Mouse (Mus musculus): ENCODE results near the gene Ccdc169. TPM values are rescaled to one million over a fixed set of nuclear protein-coding genes. Genes with fewer than 3 reads are reported as not detected.

The Ccdc169 gene
- polyA plus RNA-seq, 1 experiment from 2014 or later: not detected

GRCm38 (mm10) chr3:55207665-55208064 is 70.5 kb downstream of the Ccdc169 start:
- ATAC-seq: no peak
- Histone ChIP-seq H3K36me3 (ENCODE audit: control insufficient read depth, insufficient read depth, low read length) (no peaks in the 10 kb centered on the region), H3K9ac (ENCODE audit: low read depth, low read length) (no peak overlapping the region), H3K4me1 (ENCODE audit: control insufficient read depth, insufficient read depth, low read length) (no peaks in the 10 kb centered on the region), H3K27me3 (replicated peaks; ENCODE audit: control insufficient read depth, insufficient read depth, low read length) (no peaks in the 10 kb centered on the region), H3K9me3 (ENCODE audit: control insufficient read depth, low read length) (no peaks in the 10 kb centered on the region), H3K4me2 (ENCODE audit: low read depth, low read length) (no peak overlapping the region), H3K4me3 (ENCODE audit: low read length) (no peak overlapping the region), H3K27ac (ENCODE audit: low read length) (no peak overlapping the region)
- 63% methylated on average over 6 of the region's 6 CpGs for WGBS

- Histone ChIP-seq H3K9ac (ENCODE audit: low read depth, low read length) (no peak overlapping the region), H3K9me3 (ENCODE audit: control insufficient read depth, low read length) (no peaks in the 10 kb centered on the region), H3K27ac (ENCODE audit: low read length) (no peak overlapping the region), H3K27me3 (replicated peaks; ENCODE audit: control insufficient read depth, insufficient read depth, low read length) (no peaks in the 10 kb centered on the region), H3K36me3 (ENCODE audit: control insufficient read depth, insufficient read depth, low read length) (no peaks in the 10 kb centered on the region), H3K4me2 (ENCODE audit: low read depth, low read length) (no peak overlapping the region), H3K4me1 (ENCODE audit: control insufficient read depth, insufficient read depth, low read length) (no peaks in the 10 kb centered on the region), H3K4me3 (ENCODE audit: low read length) (no peak overlapping the region)
- 20% methylated on average over 2 of the region's 2 CpGs for WGBS
- ATAC-seq: no peak
Observed at GRCm38 (mm10) chr3:55212254-55212653, 75.1 kb downstream of the Ccdc169 start.

- H3K36me3 ChIP-seq (ENCODE audit: control insufficient read depth, insufficient read depth, low read length): no peaks in the 10 kb centered on the region
- WGBS: 49% methylated on average over 4 of the region's 4 CpGs
- H3K4me2 ChIP-seq (ENCODE audit: low read depth, low read length): no peak overlapping the region
- H3K9ac ChIP-seq (ENCODE audit: low read depth, low read length): no peak overlapping the region
- no peak overlapping the region for H3K27ac ChIP-seq (ENCODE audit: low read length)
- H3K4me1 ChIP-seq (ENCODE audit: control insufficient read depth, insufficient read depth, low read length): no peaks in the 10 kb centered on the region
- no peaks in the 10 kb centered on the region for H3K27me3 ChIP-seq (replicated peaks; ENCODE audit: control insufficient read depth, insufficient read depth, low read length)
- H3K4me3 ChIP-seq (ENCODE audit: low read length): no peak overlapping the region
- H3K9me3 ChIP-seq (ENCODE audit: control insufficient read depth, low read length): no peaks in the 10 kb centered on the region
- no peak for ATAC-seq
Observed at GRCm38 (mm10) chr3:55213785-55214184, 76.6 kb downstream of the Ccdc169 start.

GRCm38 (mm10) chr3:55214413-55214812 is 77.3 kb downstream of the Ccdc169 start:
- WGBS: 66% methylated on average over 6 of the region's 6 CpGs
- Histone ChIP-seq H3K4me2 (ENCODE audit: low read depth, low read length) (no peak overlapping the region), H3K27ac (ENCODE audit: low read length) (no peak overlapping the region)

DNA sequence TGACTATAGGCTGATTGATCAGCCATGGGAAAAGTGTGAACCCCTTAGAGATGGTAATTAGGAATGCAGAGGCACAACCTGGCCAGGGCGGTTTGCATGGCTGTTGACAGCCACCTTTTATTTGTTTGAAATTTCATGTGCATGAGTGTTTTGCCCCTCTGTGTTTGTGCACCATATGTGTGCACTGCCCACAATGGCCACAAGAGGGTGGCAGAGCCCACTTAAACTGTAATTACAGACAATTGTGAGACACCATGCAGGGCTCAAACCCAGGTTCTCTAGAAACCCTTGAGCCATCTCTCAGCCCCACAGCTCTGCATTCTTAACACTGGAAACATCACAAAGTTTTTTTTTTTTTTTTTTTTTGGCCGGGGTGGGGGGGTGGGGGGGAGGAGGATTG is 85.4 kb downstream of the Ccdc169 start:
- Histone ChIP-seq H3K9ac (ENCODE audit: low read depth, low read length) (no peak overlapping the region), H3K4me2 (ENCODE audit: low read depth, low read length) (no peak overlapping the region), H3K27me3 (replicated peaks; ENCODE audit: control insufficient read depth, insufficient read depth, low read length) (no peaks in the 10 kb centered on the region), H3K9me3 (ENCODE audit: control insufficient read depth, low read length) (peaks cover 3% of the 10 kb centered on the region; the same call in 1 of the 2 replicates), H3K4me3 (ENCODE audit: low read length) (no peak overlapping the region), H3K27ac (ENCODE audit: low read length) (no peak overlapping the region), H3K36me3 (ENCODE audit: control insufficient read depth, insufficient read depth, low read length) (no peaks in the 10 kb centered on the region), H3K4me1 (ENCODE audit: control insufficient read depth, insufficient read depth, low read length) (peaks cover 3% of the 10 kb centered on the region; the same call in 1 of the 2 replicates)
- ATAC-seq: no peak
- WGBS: 86% methylated on average over 2 of the region's 2 CpGs

More at GRCm38 (mm10) chr3:55214413-55214812, 77.3 kb downstream of the Ccdc169 start:
- Histone ChIP-seq H3K9ac (ENCODE audit: low read depth, low read length) (no peak overlapping the region), H3K9me3 (ENCODE audit: control insufficient read depth, low read length) (no peaks in the 10 kb centered on the region), H3K4me3 (ENCODE audit: low read length) (no peak overlapping the region), H3K4me1 (ENCODE audit: control insufficient read depth, insufficient read depth, low read length) (no peaks in the 10 kb centered on the region), H3K36me3 (ENCODE audit: control insufficient read depth, insufficient read depth, low read length) (no peaks in the 10 kb centered on the region), H3K27me3 (replicated peaks; ENCODE audit: control insufficient read depth, insufficient read depth, low read length) (no peaks in the 10 kb centered on the region)
- no peak for ATAC-seq

Small RNA genes within 50 kb of the gene (microRNA-seq; reads per million reads assigned to microRNA genes)
- gene Gm22029: not detected

Other genes starting within 250 kb of the Ccdc169 start
- gene Sertm1, start 221.5 kb upstream of the Ccdc169 start, polyA plus RNA-seq (2015; fragmentation: Nextera tagmentation; extraction: Ambion mirVana): 0.39 and 0.48 TPM in 2 replicates
- 1.3 and 1.8 TPM in 2 replicates for gene Ccna1, start 81.8 kb upstream of the Ccdc169 start, polyA plus RNA-seq (2015; fragmentation: Nextera tagmentation; extraction: Ambion mirVana)
- gene Spg20, start 25.2 kb upstream of the Ccdc169 start, polyA plus RNA-seq (2015; fragmentation: Nextera tagmentation; extraction: Ambion mirVana): 31.1 and 34.1 TPM in 2 replicates
- gene Sohlh2, start 44.7 kb downstream of the Ccdc169 start, polyA plus RNA-seq (2015; fragmentation: Nextera tagmentation; extraction: Ambion mirVana): not detected in 2 replicates
- gene Dclk1, start 105.0 kb downstream of the Ccdc169 start, polyA plus RNA-seq (2015; fragmentation: Nextera tagmentation; extraction: Ambion mirVana): 9.3 and 11.6 TPM in 2 replicates

Measured in intestine, embryonic 16.5 days (tissue).